Mouse (Mus musculus): ENCODE measurements at regions not wholly inside any gene's neighbourhood (a gene's known extent, or its start where the extent isn't known, plus 50 kb on each side); places are given as distances from the start of the nearest gene placed in this dataset.

DNA sequence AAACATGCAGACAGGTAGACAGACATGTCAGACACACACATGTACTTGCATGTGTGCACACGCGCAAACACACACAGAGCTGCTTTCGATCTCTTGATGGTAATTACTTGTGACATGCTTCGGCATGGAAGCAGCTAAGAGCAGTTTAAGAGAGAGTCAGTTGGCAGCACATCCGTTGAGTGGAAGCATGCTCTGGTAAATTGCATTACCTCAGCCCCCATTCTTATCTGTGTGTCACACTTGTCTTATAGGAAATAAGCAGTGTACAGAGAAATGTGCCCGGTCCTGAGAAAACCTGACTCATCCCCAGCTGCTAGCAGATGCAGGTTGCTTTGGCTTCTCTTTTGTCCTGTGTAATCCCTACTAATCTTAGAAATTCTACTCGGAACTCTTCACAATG is 80.0 kb upstream of the Tmem150c start:
- no peak overlapping the region for H3K4me2 ChIP-seq
- WGBS: 68% methylated on average over 7 of the region's 7 CpGs
- H3K9me3 ChIP-seq: no peaks in the 10 kb centered on the region
- no peaks in the 10 kb centered on the region for H3K4me1 ChIP-seq
- ATAC-seq (ENCODE audit: insufficient number of reproducible peaks, low FRiP score, low TSS enrichment, low read depth): no peak
- no peaks in the 10 kb centered on the region for H3K27me3 ChIP-seq
- H3K4me3 ChIP-seq: no peak overlapping the region
- no peak overlapping the region for H3K9ac ChIP-seq
- H3K36me3 ChIP-seq: no peaks in the 10 kb centered on the region
- H3K27ac ChIP-seq: no peak overlapping the region

DNA sequence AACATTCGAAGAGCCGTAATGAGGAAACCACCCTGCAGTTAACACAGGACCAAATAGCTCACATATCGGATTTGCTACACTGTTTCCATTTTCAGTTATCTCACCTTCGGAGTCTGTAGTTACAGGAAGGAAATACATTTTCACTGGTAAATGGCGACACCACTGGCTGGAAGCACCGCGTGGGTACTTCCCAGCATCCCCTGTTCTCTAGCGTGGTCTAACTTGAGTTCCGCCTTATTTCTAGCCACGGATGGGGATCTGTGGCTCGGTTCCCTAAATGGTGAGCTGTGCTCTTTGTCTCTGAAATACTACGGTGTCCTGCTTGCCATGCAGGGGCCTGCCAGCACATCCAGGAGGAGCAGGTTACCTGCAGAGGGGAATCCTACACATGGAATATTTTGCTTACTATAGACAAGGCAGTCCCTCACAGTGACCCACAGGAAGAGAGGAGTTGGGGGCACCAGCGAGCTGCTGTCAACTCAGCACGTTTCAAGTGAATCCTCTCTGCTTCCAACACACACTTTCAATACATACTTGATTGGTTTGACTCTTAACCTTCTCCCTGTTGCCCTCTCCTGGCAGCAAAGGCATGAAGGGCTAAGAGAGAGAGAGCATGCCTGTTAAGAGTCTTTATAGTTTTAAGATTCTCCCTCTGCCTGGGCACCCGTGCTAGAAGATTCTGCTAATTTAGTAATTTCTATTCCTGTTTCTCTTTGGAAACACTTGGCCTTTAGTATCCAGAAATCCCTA is 78.9 kb upstream of the Tmem150c start:
- H3K27me3 ChIP-seq: no peaks in the 10 kb centered on the region
- WGBS: 82% methylated on average over 15 of the region's 15 CpGs
- no peak overlapping the region for H3K4me3 ChIP-seq
- no peak overlapping the region for H3K27ac ChIP-seq
- no peaks in the 10 kb centered on the region for H3K9me3 ChIP-seq
- H3K9ac ChIP-seq: no peak overlapping the region
- ATAC-seq (ENCODE audit: insufficient number of reproducible peaks, low FRiP score, low TSS enrichment, low read depth): no peak
- H3K4me2 ChIP-seq: no peak overlapping the region
- H3K4me1 ChIP-seq: no peaks in the 10 kb centered on the region
- H3K36me3 ChIP-seq: no peaks in the 10 kb centered on the region

GRCm38 (mm10) chr5:100237674-100238278 is 78.2 kb upstream of the Tmem150c start:
- H3K4me3 ChIP-seq: no peak overlapping the region
- WGBS: 89% methylated on average over 12 of the region's 12 CpGs
- ATAC-seq (ENCODE audit: insufficient number of reproducible peaks, low FRiP score, low TSS enrichment, low read depth): no peak
- H3K4me1 ChIP-seq: no peaks in the 10 kb centered on the region
- H3K9ac ChIP-seq: no peak overlapping the region
- no peak overlapping the region for H3K4me2 ChIP-seq
- no peak overlapping the region for H3K27ac ChIP-seq
- no peaks in the 10 kb centered on the region for H3K36me3 ChIP-seq
- no peaks in the 10 kb centered on the region for H3K9me3 ChIP-seq
- no peaks in the 10 kb centered on the region for H3K27me3 ChIP-seq

- H3K36me3 ChIP-seq: no peaks in the 10 kb centered on the region
- H3K4me2 ChIP-seq: no peak overlapping the region
- no peak overlapping the region for H3K27ac ChIP-seq
- no peak for ATAC-seq (ENCODE audit: insufficient number of reproducible peaks, low FRiP score, low TSS enrichment, low read depth)
- H3K9me3 ChIP-seq: no peaks in the 10 kb centered on the region
- no peaks in the 10 kb centered on the region for H3K27me3 ChIP-seq
- H3K9ac ChIP-seq: no peak overlapping the region
- H3K4me1 ChIP-seq: no peaks in the 10 kb centered on the region
- 93% methylated on average over 17 of the region's 17 CpGs for WGBS
- no peak overlapping the region for H3K4me3 ChIP-seq
Observed at GRCm38 (mm10) chr5:100236277-100236676, 76.7 kb upstream of the Tmem150c start.

DNA sequence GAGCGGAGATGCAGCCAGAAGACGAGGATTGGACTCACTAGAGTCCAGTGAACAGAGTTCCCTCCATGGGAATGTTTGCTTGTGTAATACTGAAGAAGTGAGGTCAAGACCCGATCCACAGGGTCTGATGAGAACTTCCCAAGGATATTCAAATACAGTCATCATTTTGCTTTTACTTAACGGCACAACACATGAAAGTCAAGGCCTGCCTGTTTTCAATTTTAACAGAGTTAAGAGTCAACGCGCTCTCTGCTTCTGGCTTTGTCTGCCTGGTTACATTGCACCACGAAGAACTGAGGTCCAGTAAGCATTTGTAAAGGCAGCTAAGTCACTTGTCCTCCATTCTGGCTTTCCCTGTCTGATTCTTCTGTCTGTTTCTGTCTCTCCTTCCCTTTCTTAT is 72.5 kb upstream of the Tmem150c start:
- no peak overlapping the region for H3K4me2 ChIP-seq
- no peaks in the 10 kb centered on the region for H3K4me1 ChIP-seq
- H3K9me3 ChIP-seq: no peaks in the 10 kb centered on the region
- ATAC-seq (ENCODE audit: insufficient number of reproducible peaks, low FRiP score, low TSS enrichment, low read depth): no peak
- H3K36me3 ChIP-seq: no peaks in the 10 kb centered on the region
- no peak overlapping the region for H3K9ac ChIP-seq
- 43% methylated on average over 7 of the region's 7 CpGs for WGBS
- H3K27me3 ChIP-seq: no peaks in the 10 kb centered on the region
- H3K27ac ChIP-seq: no peak overlapping the region
- H3K4me3 ChIP-seq: no peak overlapping the region

DNA sequence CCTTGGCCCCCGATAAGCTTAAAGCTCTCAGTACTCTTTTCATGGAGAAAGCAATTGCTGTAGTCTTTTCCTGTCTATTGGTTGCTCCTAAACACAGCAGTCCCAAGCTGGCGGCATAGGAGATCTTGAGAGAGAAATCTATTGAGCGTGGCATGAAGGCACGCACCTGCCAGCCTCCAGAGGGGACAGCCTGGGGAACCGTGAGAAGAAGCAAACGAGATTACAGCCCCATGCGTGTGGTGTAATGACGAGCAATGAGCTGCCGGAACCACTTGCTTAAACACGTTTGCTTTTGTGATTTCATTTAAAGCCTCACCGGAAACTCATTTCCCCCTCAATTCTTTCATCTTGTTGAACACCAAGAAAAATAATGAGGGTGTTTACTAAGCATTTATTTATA is 72.0 kb upstream of the Tmem150c start:
- no peaks in the 10 kb centered on the region for H3K9me3 ChIP-seq
- no peak overlapping the region for H3K4me3 ChIP-seq
- H3K9ac ChIP-seq: no peak overlapping the region
- no peak overlapping the region for H3K4me2 ChIP-seq
- H3K36me3 ChIP-seq: no peaks in the 10 kb centered on the region
- WGBS: 44% methylated on average over 11 of the region's 11 CpGs
- H3K27me3 ChIP-seq: no peaks in the 10 kb centered on the region
- no peak overlapping the region for H3K27ac ChIP-seq
- peaks cover 4% of the 10 kb centered on the region; the same call in 1 of the 2 replicates for H3K4me1 ChIP-seq
- ATAC-seq (ENCODE audit: insufficient number of reproducible peaks, low FRiP score, low TSS enrichment, low read depth): no peak

DNA sequence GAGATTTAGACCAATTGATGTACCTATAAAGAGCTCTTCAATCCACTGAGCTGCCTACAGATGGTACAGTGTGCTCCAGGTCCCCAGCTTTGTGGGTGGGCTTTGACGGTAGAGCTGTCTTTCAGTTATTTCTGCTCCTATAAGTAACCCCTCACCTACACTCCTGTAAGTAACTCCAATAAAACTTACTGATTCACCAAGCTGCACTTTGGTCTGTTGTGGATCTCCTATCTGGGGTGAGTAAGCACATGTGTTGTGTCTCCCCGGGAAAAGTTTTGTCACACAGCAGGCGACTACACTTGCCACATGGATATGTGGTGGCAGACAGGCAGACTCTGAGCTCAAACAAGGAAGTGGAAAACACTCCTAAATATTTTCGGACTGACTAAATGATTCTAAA is 70.4 kb upstream of the Tmem150c start:
- no peaks in the 10 kb centered on the region for H3K36me3 ChIP-seq
- ATAC-seq (ENCODE audit: insufficient number of reproducible peaks, low FRiP score, low TSS enrichment, low read depth): no peak
- no peak overlapping the region for H3K9ac ChIP-seq
- 83% methylated on average over 4 of the region's 4 CpGs for WGBS
- no peak overlapping the region for H3K4me2 ChIP-seq
- H3K4me3 ChIP-seq: no peak overlapping the region
- peaks cover 5% of the 10 kb centered on the region; the same call in 1 of the 2 replicates for H3K4me1 ChIP-seq
- H3K27ac ChIP-seq: no peak overlapping the region
- H3K27me3 ChIP-seq: no peaks in the 10 kb centered on the region
- H3K9me3 ChIP-seq: no peaks in the 10 kb centered on the region

- Histone ChIP-seq H3K9ac (no peak overlapping the region), H3K36me3 (no peaks in the 10 kb centered on the region), H3K9me3 (no peaks in the 10 kb centered on the region), H3K4me1 (peaks cover 5% of the 10 kb centered on the region; the same call in 1 of the 2 replicates), H3K4me2 (no peak overlapping the region), H3K27me3 (no peaks in the 10 kb centered on the region), H3K27ac (no peak overlapping the region), H3K4me3 (no peak overlapping the region)
- WGBS: 50% methylated on average over 5 of the region's 5 CpGs
- no peak for ATAC-seq (ENCODE audit: insufficient number of reproducible peaks, low FRiP score, low TSS enrichment, low read depth)
Observed at GRCm38 (mm10) chr5:100227888-100228287, 68.3 kb upstream of the Tmem150c start.

GRCm38 (mm10) chr5:100226571-100227235 is 67.1 kb upstream of the Tmem150c start:
- 55% methylated on average over 17 of the region's 17 CpGs for WGBS

DNA sequence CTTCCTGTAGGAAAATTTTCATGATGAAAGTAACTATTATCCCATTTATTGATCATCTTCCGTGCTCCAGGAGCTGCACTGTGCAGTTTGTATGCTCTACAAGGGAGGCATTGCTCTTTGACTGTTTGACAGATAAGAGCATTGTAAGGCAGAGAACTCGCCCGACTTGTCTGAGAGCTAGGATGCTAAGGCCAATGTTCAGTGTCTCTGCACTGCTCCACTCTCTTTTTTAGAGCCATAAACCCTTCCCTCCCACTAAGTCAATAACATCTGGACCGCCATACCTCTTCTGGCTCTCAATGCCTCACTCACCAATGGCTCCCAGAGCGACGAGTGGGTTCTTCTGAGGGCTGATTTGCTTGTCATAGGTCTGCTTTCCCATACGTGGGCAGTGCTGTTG is 65.9 kb upstream of the Tmem150c start:
- peaks cover 5% of the 10 kb centered on the region; the same call in 1 of the 2 replicates for H3K4me1 ChIP-seq
- H3K36me3 ChIP-seq: no peaks in the 10 kb centered on the region
- no peaks in the 10 kb centered on the region for H3K9me3 ChIP-seq
- no peaks in the 10 kb centered on the region for H3K27me3 ChIP-seq
- H3K4me3 ChIP-seq: no peak overlapping the region
- H3K4me2 ChIP-seq: no peak overlapping the region
- no peak for ATAC-seq (ENCODE audit: insufficient number of reproducible peaks, low FRiP score, low TSS enrichment, low read depth)
- H3K27ac ChIP-seq: no peak overlapping the region
- H3K9ac ChIP-seq: no peak overlapping the region
- WGBS: 68% methylated on average over 7 of the region's 7 CpGs

More at GRCm38 (mm10) chr5:100226571-100227235, 67.1 kb upstream of the Tmem150c start:
- H3K27me3 ChIP-seq: no peaks in the 10 kb centered on the region
- ATAC-seq (ENCODE audit: insufficient number of reproducible peaks, low FRiP score, low TSS enrichment, low read depth): no peak
- H3K4me3 ChIP-seq: no peak overlapping the region
- no peak overlapping the region for H3K9ac ChIP-seq
- H3K4me2 ChIP-seq: no peak overlapping the region
- H3K9me3 ChIP-seq: no peaks in the 10 kb centered on the region
- peaks cover 5% of the 10 kb centered on the region; the same call in 1 of the 2 replicates for H3K4me1 ChIP-seq
- 0 out of 2 replicates have a peak overlapping the region, but pooled peaks have one; percentile 6 for H3K27ac ChIP-seq
- no peaks in the 10 kb centered on the region for H3K36me3 ChIP-seq

- H3K9ac ChIP-seq: no peak overlapping the region
- H3K27me3 ChIP-seq: no peaks in the 10 kb centered on the region
- no peak for ATAC-seq (ENCODE audit: insufficient number of reproducible peaks, low FRiP score, low TSS enrichment, low read depth)
- no peaks in the 10 kb centered on the region for H3K36me3 ChIP-seq
- H3K27ac ChIP-seq: no peak overlapping the region
- no peaks in the 10 kb centered on the region for H3K9me3 ChIP-seq
- no peak overlapping the region for H3K4me2 ChIP-seq
- 58% methylated on average over 10 of the region's 10 CpGs for WGBS
- H3K4me1 ChIP-seq: peaks cover 5% of the 10 kb centered on the region; the same call in 1 of the 2 replicates
- H3K4me3 ChIP-seq: no peak overlapping the region
Observed at GRCm38 (mm10) chr5:100224773-100225363, 65.3 kb upstream of the Tmem150c start.
